ENCODE assay signal across 10 mouse cellular contexts in genomic region chr4:96799380-96800157, GRCm38 (mm10). TPM values are rescaled to one million over a fixed set of nuclear protein-coding genes. Genes with fewer than 3 reads are reported as not detected.
DNase-seq lines count a peak whose midpoint lies in the region; ATAC-seq and TF ChIP-seq lines count a peak whose summit lies in the region.
"Had no signal": no experiment of that assay in that cellular context is flagged by ENCODE, and none has a peak within 500 bp of the region (broad histone marks: within the 10 kb centered on the region; RNA-seq: fewer than 3 reads in every experiment).

No protein-coding gene starts in this region.

- H3K36me3 ChIP-seq in intestine, embryonic 14.5 days (ENCODE audit: control insufficient read depth, insufficient read depth, low read length): no peaks in the 10 kb centered on the region
- H3K36me3 ChIP-seq in intestine, embryonic 15.5 days: no peaks in the 10 kb centered on the region
- no peaks in the 10 kb centered on the region for H3K36me3 ChIP-seq in forebrain, postnatal 0 days (ENCODE audit: insufficient read depth)

- H3K9me3 ChIP-seq in intestine, embryonic 14.5 days (ENCODE audit: control insufficient read depth, low read length): no peaks in the 10 kb centered on the region
- no peaks in the 10 kb centered on the region for H3K9me3 ChIP-seq in intestine, embryonic 15.5 days
- H3K9me3 ChIP-seq in forebrain, postnatal 0 days (ENCODE audit: low read length): no peaks in the 10 kb centered on the region

- DNase-seq in intestine, embryonic 14.5 days (ENCODE audit: low spot score): peak; percentile 57
- peak; percentile 86 for DNase-seq in brain, embryonic 14.5 days (ENCODE audit: low read depth)
- peak; percentile 82 for DNase-seq in forebrain, postnatal 0 days
- DNase-seq in left cerebral cortex, postnatal 14 days (ENCODE audit: low spot score in 2 of 2): peak; percentile 62 to 76
- peak; percentile 68 to 76 for DNase-seq in right cerebral cortex, postnatal 10 days (ENCODE audit: low spot score in 2 of 2)
- no peak for DNase-seq in adrenal gland, adult 2 months

- no peak for ATAC-seq in intestine, embryonic 14.5 days (replicated peaks; ENCODE audit: low FRiP score, low TSS enrichment, low read depth)
- ATAC-seq in intestine, embryonic 15.5 days: no peak
- peak; percentile 80 for ATAC-seq in forebrain, postnatal 0 days
- ATAC-seq in erythroblast, adult 5-6 weeks (replicated peaks; ENCODE audit: low FRiP score, poor library complexity, severe bottlenecking): no peak

- no peak overlapping the region for H3K4me2 ChIP-seq in intestine, embryonic 14.5 days (ENCODE audit: low read length)
- no peak overlapping the region for H3K4me2 ChIP-seq in intestine, embryonic 15.5 days (replicated peaks)
- H3K4me2 ChIP-seq in forebrain, postnatal 0 days (ENCODE audit: low read depth): no peak overlapping the region

- TF ChIP-seq CTCF in brain, embryonic 14.5 days (IDR thresholded peaks at IDR 0.05; ENCODE audit: borderline replicate concordance, extremely low read depth, insufficient read depth, insufficient read length): peak; percentile 61; the same call in 1 of the 2 replicates
- TF ChIP-seq CTCF in forebrain, postnatal 0 days (IDR thresholded peaks at IDR 0.05; ENCODE audit: low read depth): peak; percentile 71

- H3K9ac ChIP-seq in intestine, embryonic 14.5 days (ENCODE audit: low read length): no peak overlapping the region
- H3K9ac ChIP-seq in intestine, embryonic 15.5 days: no peak overlapping the region
- H3K9ac ChIP-seq in forebrain, postnatal 0 days: no peak overlapping the region

- WGBS in intestine, embryonic 14.5 days: 42% methylated on average over 7 of the region's 7 CpGs
- WGBS in intestine, embryonic 15.5 days: 45% methylated on average over 7 of the region's 7 CpGs
- WGBS in forebrain, postnatal 0 days: 15% methylated on average over 7 of the region's 7 CpGs

- intact Hi-C loops in left cerebral cortex, postnatal 14 days (cut with DNase I): no loop called here

- 0 out of 2 replicates have a peak, but pooled peaks cover 3% of the 10 kb centered on the region for H3K4me1 ChIP-seq in intestine, embryonic 14.5 days (replicated peaks; ENCODE audit: control insufficient read depth, insufficient read depth, low read length)
- H3K4me1 ChIP-seq in intestine, embryonic 15.5 days (replicated peaks): no peaks in the 10 kb centered on the region
- no peaks in the 10 kb centered on the region for H3K4me1 ChIP-seq in forebrain, postnatal 0 days (ENCODE audit: insufficient read depth)

- no peaks in the 10 kb centered on the region for H3K27me3 ChIP-seq in intestine, embryonic 14.5 days (replicated peaks; ENCODE audit: control insufficient read depth, insufficient read depth, low read length)
- no peaks in the 10 kb centered on the region for H3K27me3 ChIP-seq in intestine, embryonic 15.5 days (replicated peaks)
- H3K27me3 ChIP-seq in forebrain, postnatal 0 days (ENCODE audit: insufficient read depth, low read length): no peaks in the 10 kb centered on the region

- no peak overlapping the region for H3K4me3 ChIP-seq in intestine, embryonic 14.5 days (ENCODE audit: low read depth, low read length)
- H3K4me3 ChIP-seq in intestine, embryonic 15.5 days (replicated peaks): no peak overlapping the region
- H3K4me3 ChIP-seq in forebrain, postnatal 0 days (ENCODE audit: low read depth, low read length): no peak overlapping the region
- H3K4me3 ChIP-seq: myocyte had no signal

- no peak overlapping the region for H3K27ac ChIP-seq in intestine, embryonic 14.5 days (ENCODE audit: low read depth)
- H3K27ac ChIP-seq in intestine, embryonic 15.5 days: no peak overlapping the region
- no peak overlapping the region for H3K27ac ChIP-seq in forebrain, postnatal 0 days (ENCODE audit: low read depth, low read length)

- no peak for TF ChIP-seq POLR2A in brain, embryonic 14.5 days (IDR thresholded peaks at IDR 0.05; ENCODE audit: borderline replicate concordance, extremely low read depth, insufficient read depth, insufficient read length, poor library complexity, severe bottlenecking)

RNA-seq across cellular contexts. Expression of gene Gm12695, which starts 14.6 kb away (rescaled TPM):
- not detected in 2 replicates for polyA plus RNA-seq in intestine, embryonic 14.5 days (2014; fragmentation: Nextera tagmentation; extraction: Ambion mirVana)
- polyA plus RNA-seq in intestine, embryonic 15.5 days (2015; fragmentation: Nextera tagmentation; extraction: Ambion mirVana): not detected in 2 replicates
- not detected in 2 replicates for polyA plus RNA-seq in brain, embryonic 14.5 days (2012; rRNA removed)
- not detected in 2 replicates for total RNA-seq in forebrain, postnatal 0 days (2014; rRNA removed)
- polyA plus RNA-seq in forebrain, postnatal 0 days (2015; fragmentation: Nextera tagmentation; extraction: Ambion mirVana): 0.07 TPM in 1 of 2 replicates, not detected in the other
- not detected for total RNA-seq in left cerebral cortex, postnatal 14 days (2021)
- not detected in 2 replicates for total RNA-seq in erythroblast, adult 5-6 weeks (2015; ENCODE audit: low replicate concordance)
- not detected in 2 replicates for total RNA-seq in erythroblast, adult 5-6 weeks (2017; ENCODE audit: low replicate concordance)
- total RNA-seq in adrenal gland, adult 2 months (2021): not detected
- polyA plus RNA-seq in adrenal gland, adult 2 months (2012; rRNA removed): not detected in 2 replicates
- total RNA-seq: adrenal gland, postnatal 36 days had no signal
- polyA plus RNA-seq: myocyte had no signal
